Mouse (Mus musculus): ENCODE data around the gene Gm47841.

- TF ChIP-seq HCFC1 (IDR thresholded peaks at IDR 0.05; ENCODE audit: borderline replicate concordance, insufficient read depth, low read length) (no peak), CHD2 (IDR thresholded peaks at IDR 0.05; ENCODE audit: low read depth, low read length) (no peak), ZC3H11A (IDR thresholded peaks at IDR 0.05; ENCODE audit: borderline replicate concordance, low read depth, low read length) (no peak), ZNF384 (IDR thresholded peaks at IDR 0.05; ENCODE audit: low read depth, low read length) (no peak), MAFK (IDR thresholded peaks at IDR 0.05; ENCODE audit: insufficient read depth, low read depth, low read length) (no peak)
Observed at GRCm38 (mm10) chr15:101002466-101002865, 44.7 kb downstream of the Gm47841 start.

Data from ES-E14 (cell line).